27 mouse cellular contexts compared by ENCODE assay signal in the genomic region with DNA sequence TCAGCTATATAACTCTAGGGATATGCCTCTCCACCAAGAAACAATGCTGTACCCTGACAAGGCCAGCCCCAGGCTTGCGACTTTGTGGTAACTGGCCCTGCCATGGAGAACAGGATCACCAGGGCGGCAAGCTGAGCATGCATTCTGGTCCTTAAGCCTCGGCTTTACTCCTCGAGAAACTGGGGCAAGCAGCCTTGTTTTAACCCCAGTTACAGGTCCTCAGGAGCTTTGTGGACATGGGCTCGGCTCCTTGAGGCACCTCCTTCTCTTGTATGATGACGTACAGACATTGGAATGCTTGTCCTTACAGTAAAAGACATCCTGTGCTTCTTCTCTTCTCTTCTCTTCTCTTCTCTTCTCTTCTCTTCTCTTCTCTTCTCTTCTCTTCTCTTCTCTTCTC. TPM values are rescaled to one million over a fixed set of nuclear protein-coding genes. Genes with fewer than 3 reads are reported as not detected.
"Had no signal": no experiment of that assay in that cellular context is flagged by ENCODE, and none has a peak within 500 bp of the region (broad histone marks: within the 10 kb centered on the region; RNA-seq: fewer than 3 reads in every experiment).

No protein-coding gene starts in this region.

- DNase-seq: kidney, adult 2 months; kidney, postnatal 25 days; layer of hippocampus, postnatal 36 days; liver, embryonic 13.5 days; right cerebral cortex, adult 18-20 months; right cerebral cortex, postnatal 14 days; right cerebral cortex, postnatal 4 days; thymus, adult 18-20 months; thymus, postnatal 36 days had no signal

- H3K4me2 ChIP-seq: liver, embryonic 13.5 days; midbrain, embryonic 12.5 days; midbrain, embryonic 15.5 days; neural tube, embryonic 12.5 days; neural tube, embryonic 15.5 days had no signal

- H3K27ac ChIP-seq: kidney, postnatal 0 days; left cerebral cortex, adult 2 months; liver, embryonic 13.5 days; macrophage; midbrain, embryonic 12.5 days; midbrain, embryonic 15.5 days; neural tube, embryonic 12.5 days; neural tube, embryonic 15.5 days had no signal

- H3K36me3 ChIP-seq: liver, embryonic 13.5 days; midbrain, embryonic 12.5 days; midbrain, embryonic 15.5 days; neural tube, embryonic 12.5 days; neural tube, embryonic 15.5 days had no signal

- ATAC-seq: intestine, postnatal 0 days; midbrain, embryonic 15.5 days had no signal

- H3K27me3 ChIP-seq: liver, embryonic 13.5 days; midbrain, embryonic 12.5 days; midbrain, embryonic 15.5 days; neural tube, embryonic 12.5 days; neural tube, embryonic 15.5 days had no signal

- H3K9ac ChIP-seq: liver, embryonic 13.5 days; midbrain, embryonic 12.5 days; midbrain, embryonic 15.5 days; neural tube, embryonic 12.5 days; neural tube, embryonic 15.5 days had no signal

- H3K4me3 ChIP-seq: left cerebral cortex, adult 2 months; liver, embryonic 13.5 days; midbrain, embryonic 12.5 days; midbrain, embryonic 15.5 days; neural tube, embryonic 12.5 days; neural tube, embryonic 15.5 days had no signal

- H3K4me1 ChIP-seq: liver, embryonic 13.5 days; midbrain, embryonic 12.5 days; midbrain, embryonic 15.5 days; neural tube, embryonic 12.5 days; neural tube, embryonic 15.5 days had no signal

- H3K9me3 ChIP-seq: liver, embryonic 13.5 days; midbrain, embryonic 12.5 days; midbrain, embryonic 15.5 days; neural tube, embryonic 12.5 days; neural tube, embryonic 15.5 days had no signal

RNA-seq across cellular contexts. Expression of gene Cldn18, which starts 13.4 kb away (rescaled TPM):
- total RNA-seq: layer of hippocampus, adult 8-10 months; layer of hippocampus, postnatal 10 days; layer of hippocampus, postnatal 36 days; left cerebral cortex, adult 2 months; left cerebral cortex, postnatal 10 days; left cerebral cortex, postnatal 36 days; liver, adult 2 months; megakaryocyte, adult 5-6 weeks had no signal
- polyA plus RNA-seq: kidney, embryonic 14.5 days; kidney, postnatal 0 days; limb, embryonic 11.5 days; limb, embryonic 14.5 days; liver, adult 2 months; liver, embryonic 13.5 days; macrophage; midbrain, embryonic 12.5 days; midbrain, embryonic 15.5 days; neural tube, embryonic 12.5 days; neural tube, embryonic 15.5 days; urinary bladder, adult 2 months had no signal
